Mouse (Mus musculus): ENCODE measurements at regions not wholly inside any gene's neighbourhood (a gene's known extent, or its start where the extent isn't known, plus 50 kb on each side); places are given as distances from the start of the nearest gene placed in this dataset.

GRCm38 (mm10) chr10:118588198-118588597, 147.4 kb downstream of the Ifng start:
- no peak for TF ChIP-seq EP300 (optimal IDR thresholded peaks at IDR 0.05)
- no peak for TF ChIP-seq CTCF (IDR thresholded peaks at IDR 0.05; ENCODE audit: low read depth)

Data from stomach, postnatal 0 days (tissue).